Mouse (Mus musculus) thymus, adult 18-20 months (tissue): ENCODE results near the gene Hbp1.

ENCODE experiments used
- DNase-seq, 2 experiments: peaks; one replicate each; pipeline ENCODE4 v3.0.0; 2022; ENCODE audit warnings: mixed read lengths in 2 of 2

Gene Hbp1

DNA sequence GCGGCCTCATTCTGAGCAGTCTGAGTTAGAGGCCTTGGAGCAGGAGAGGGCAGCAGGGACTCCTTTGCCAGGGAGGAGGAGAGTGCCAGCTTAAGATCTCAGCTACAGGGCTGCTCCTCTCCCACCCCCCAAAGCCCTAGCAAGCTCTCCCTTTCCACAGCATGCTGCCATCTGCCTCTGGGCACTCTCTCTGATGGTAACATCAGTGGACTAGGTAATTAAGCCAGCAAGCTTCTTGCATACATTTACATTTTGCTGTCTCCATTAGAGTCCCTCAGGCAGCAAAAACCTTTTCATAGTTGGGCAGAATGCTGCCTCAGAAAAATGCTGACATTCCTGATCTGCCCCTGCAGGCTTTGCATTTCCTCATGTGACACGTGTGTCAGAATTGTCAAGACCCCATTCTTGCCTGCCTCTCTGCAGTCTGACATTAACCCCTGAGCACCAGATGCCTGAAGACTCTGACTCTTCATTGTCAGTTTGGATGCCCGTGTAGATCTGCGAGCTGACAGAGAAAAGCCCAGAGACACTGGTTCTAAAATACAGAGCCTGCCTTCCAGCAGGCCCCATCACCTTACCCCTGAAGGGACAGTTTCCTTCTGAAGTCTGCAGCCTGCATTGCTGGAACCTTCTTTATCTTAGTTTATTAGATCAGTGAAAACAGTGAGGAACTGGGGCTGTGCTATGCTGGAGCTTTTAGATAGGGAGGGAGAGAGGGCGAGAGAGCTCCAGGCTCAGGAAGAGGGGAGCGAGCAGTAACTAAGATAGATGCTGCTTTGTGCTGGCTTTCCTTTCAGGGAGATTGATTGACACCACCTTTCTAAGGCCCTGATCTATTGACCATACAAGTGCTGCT is 44.4 kb downstream of the Hbp1 start:
- DNase-seq = no peak

DNA sequence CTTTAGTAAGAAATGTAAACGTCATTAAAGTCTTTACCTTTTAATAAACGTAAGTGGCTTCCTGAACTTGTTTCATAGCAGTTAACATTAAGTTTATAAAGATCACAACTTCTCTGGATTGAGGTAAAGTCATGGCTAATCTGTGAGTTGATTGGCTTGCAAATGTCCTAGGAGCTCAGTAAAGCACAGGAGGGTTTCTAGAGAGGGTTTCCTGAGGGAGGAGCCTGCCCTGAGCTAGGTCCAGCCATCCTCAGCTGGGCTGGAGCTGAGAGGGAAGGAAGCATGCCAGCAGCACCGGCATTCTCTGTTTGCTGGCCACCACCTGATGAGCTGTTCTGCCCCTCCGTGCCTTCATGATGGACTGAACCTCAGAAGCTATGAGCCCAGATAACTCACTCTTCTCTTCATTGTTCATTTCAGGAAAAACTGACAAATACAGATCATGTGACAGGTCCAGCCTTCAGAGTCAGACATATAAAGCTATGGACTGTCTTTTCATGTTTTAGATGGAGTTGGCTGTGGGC is 49.9 kb downstream of the Hbp1 start:
- DNase-seq = no peak

- DNase-seq = no peak
Measured at GRCm38 (mm10) chr12:31897456-31897855, 52.9 kb downstream of the Hbp1 start.

DNA sequence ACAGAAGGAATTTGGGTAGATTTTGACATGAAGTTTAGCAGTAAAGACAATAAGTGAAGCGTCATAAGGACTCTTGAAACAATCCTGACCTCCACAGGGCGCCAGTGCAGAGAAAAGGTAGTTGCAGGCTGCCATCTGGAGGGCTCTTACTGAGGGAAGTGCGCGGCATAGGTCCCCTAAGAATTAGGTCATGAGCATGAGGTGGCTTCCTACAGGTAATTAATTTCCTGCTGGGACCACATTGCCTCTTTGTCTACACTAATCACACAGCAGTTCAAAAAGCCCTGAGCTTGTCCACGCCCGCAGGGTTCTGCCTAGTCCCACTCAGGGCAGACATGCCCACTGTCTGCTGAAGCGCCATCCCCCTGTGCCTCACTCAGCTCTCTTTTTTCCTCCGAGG is 53.3 kb downstream of the Hbp1 start:
- DNase-seq = no peak

- no peak for DNase-seq
Measured at GRCm38 (mm10) chr12:31896295-31896694, 54.0 kb downstream of the Hbp1 start.

- DNase-seq = no peak
Measured at GRCm38 (mm10) chr12:31895888-31896287, 54.4 kb downstream of the Hbp1 start.

GRCm38 (mm10) chr12:31895095-31895734 is 55.1 kb downstream of the Hbp1 start:
- no peak for DNase-seq

- no peak for DNase-seq
Measured at GRCm38 (mm10) chr12:31892771-31893170, 57.6 kb downstream of the Hbp1 start.

DNA sequence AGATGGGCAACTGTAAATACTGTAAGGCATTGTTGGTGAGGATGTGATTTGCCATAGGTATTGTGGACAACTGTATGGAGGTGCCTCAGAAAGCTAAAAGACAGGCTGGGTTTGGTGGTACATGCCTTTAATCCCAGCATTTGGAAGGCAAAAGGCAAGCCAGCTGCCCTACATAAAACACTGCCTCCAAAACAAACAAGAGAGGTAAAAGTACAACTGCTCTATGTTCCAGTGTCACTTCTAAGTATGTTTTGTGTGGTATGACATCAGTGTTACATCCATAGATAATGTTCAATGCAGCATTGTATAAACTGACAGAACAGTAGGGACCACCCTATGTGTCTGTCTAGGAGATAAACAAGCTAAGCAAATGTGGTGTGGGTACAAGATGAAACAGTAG is 58.3 kb downstream of the Hbp1 start:
- no peak for DNase-seq

DNA sequence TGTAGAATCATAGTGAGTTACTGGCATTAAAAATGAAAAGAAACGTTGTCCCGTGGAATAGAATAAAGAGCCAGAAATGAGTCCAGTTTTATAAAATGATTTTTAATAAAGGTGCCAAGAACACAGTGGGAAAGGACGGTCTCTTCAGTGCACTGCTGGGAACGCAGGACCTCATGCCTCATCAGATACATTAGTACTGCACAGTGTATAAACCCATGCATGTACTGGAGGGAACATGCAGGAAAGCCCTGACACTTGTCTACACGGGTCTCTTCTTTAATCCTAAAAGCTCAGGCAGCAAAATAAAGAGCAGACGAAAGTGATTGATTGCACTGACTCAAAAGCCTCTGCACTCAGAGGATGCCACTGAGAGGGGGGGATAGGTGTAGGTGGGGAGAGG is 59.6 kb downstream of the Hbp1 start:
- DNase-seq = no peak

DNA sequence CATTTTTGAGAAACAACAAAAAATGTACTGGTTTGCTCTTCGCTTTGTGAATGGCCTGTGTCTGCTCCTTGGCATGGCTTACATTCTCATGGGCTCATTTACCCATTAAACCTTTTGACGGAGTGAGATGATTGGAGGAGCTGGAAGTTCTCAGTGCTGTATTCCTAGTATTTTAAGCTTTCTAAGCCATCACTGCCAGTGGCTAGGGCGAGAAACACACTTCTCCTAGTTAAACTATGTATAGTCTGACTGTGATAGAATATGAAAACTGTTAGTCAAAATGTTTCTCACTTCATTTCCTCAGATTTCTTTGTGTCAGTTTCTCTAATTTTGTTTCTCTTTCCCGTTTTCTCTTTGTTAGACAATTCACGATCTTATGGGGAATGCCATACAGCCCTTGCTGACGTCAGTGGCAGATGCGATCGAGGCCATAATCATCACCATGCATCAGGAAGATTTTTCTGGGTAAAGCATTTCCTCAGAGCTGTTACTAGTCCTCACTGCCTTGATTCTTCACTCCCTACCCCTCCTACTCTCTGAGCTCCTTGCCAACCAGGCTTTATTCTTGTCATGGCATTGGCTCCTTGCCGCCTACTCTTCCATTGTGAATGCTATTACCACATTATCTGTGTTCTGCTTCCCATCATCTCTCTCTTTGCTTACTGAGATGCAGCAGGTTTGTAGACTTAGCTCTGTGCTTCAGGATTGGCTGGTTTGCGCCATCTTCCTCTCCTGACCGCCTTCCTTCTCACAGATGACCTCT is 64.3 kb downstream of the Hbp1 start:
- no peak for DNase-seq

GRCm38 (mm10) chr12:31885084-31885483 is 65.3 kb downstream of the Hbp1 start:
- no peak for DNase-seq

- DNase-seq = no peak
Measured at GRCm38 (mm10) chr12:31884365-31884764, 66.0 kb downstream of the Hbp1 start.

- no peak for DNase-seq
Measured at GRCm38 (mm10) chr12:31882736-31883135, 67.6 kb downstream of the Hbp1 start.

DNA sequence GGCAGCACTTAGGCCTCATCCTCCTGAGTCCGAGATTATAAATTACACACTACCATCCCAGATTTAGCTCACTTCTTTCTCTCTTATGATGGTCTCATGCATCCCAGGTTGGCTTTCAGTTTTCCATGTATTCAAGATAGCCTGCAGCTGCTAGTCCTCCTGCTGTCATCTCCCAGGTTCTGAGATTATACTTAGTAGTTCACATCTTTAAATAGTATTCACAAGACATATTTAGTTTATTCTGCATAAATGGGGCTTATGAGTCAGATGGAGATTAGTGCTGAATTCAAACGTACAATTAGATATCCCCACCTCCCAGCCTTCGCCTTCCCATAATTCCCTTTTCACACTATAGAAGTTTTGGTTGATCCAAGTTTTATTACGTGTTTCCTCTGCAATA is 73.6 kb downstream of the Hbp1 start:
- DNase-seq = no peak
